Mouse (Mus musculus) T-helper 17 cell (primary cell): ENCODE results near the gene S100a6.

Experiments used
- in situ Hi-C, 2 experiments: fragments of 300-600 bp; cut with MboI, MseI; formaldehyde crosslinking; loops; 1 replicate in 1 of 2; 2 replicates in 1 of 2; pipeline ENCODE4 v1.15.1; 2025; ENCODE audit warnings: high pct_unique_total_duplicates in 2 of 2

The S100a6 gene

GRCm38 (mm10) chr3:90600036-90600435 lies 12.6 kb upstream of the S100a6 start:
- in situ Hi-C loops = loop anchor here (10.0 kb wide), 2 partner anchors 885 to 1355 kb away; partner anchors contain the start of genes Adar (in 1 of the 2), Krtcap2 (in 1 of the 2) and Trim46 (in 1 of the 2)

- in situ Hi-C loops = loop anchor here (10.0 kb wide), 2 partner anchors 886 to 1356 kb away; partner anchors contain the start of genes Adar (in 1 of the 2), Krtcap2 (in 1 of the 2) and Trim46 (in 1 of the 2)
Observed at GRCm38 (mm10) chr3:90600458-90601195, 12.1 kb upstream of the S100a6 start.

DNA sequence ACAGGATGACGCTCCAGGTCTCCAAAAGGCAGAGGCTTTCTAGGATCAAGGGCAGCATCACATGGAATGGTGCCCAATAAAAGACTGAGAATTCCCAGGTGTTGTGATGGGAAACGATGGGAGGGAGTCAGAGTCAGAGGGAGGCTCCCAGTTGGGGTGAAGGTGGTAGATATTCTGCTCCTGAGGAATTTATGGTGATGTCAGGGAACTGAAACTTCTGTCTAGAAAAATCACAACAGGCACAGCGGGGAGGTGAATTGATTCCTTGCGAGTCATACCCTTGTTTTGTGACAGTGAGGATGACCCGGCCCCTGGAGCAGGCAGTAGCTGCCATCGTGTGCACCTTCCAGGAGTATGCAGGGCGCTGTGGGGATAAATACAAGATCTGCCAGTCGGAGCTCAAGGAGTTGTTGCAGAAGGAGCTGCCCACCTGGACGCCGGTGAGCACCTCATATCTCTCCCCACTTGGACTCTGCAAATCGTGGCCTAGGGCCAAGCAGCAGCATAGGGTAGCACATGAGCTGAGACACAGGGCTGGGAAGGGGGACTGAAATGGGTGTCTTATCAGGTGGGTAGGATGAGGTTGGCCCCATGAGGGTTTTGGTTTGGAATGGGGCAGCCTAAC lies 11.1 kb upstream of the S100a6 start, which contains the start of gene Gm42674:
Gene Gm42674 (plus strand): TSS at position 419 of the 625 bp plus-strand sequence.
- in situ Hi-C loops = loop anchor here (10.0 kb wide), 2 partner anchors 887 to 1357 kb away; partner anchors contain the start of genes Adar (in 1 of the 2), Krtcap2 (in 1 of the 2) and Trim46 (in 1 of the 2)

DNA sequence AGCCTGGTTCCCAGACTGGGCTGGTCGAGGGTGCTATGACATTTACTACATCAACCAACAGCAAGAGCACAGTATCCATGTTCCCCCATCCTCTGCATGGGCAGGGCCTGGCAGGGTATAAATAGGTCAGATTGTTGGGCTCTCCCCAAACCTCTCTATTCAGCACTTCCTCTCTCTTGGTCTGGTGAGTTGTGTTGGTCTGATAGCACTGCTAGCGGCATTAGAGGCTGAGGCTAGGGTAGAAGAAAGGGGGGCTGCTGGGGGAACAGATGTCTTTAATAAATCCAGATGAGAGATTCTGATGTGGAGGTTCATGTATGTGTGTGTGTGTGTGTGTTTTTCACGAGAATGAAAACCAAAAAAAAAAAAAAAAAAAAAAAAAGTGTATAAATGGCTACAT lies 9.1 kb upstream of the S100a6 start, which contains the start of gene S100a4:
Gene S100a4 (plus strand): TSS at position 149 of the 400 bp plus-strand sequence.
- in situ Hi-C loops = loop anchor here (10.0 kb wide), 2 partner anchors 889 to 1359 kb away; partner anchors contain the start of genes Adar (in 1 of the 2), Krtcap2 (in 1 of the 2) and Trim46 (in 1 of the 2)

GRCm38 (mm10) chr3:90604416-90604815 lies 8.3 kb upstream of the S100a6 start:
- in situ Hi-C loops = loop anchor here (10.0 kb wide), 2 partner anchors 890 to 1360 kb away; partner anchors contain the start of genes Adar (in 1 of the 2), Krtcap2 (in 1 of the 2) and Trim46 (in 1 of the 2)

- in situ Hi-C loops = loop anchor here (10.0 kb wide), 2 partner anchors 890 to 1360 kb away; partner anchors contain the start of genes Adar (in 1 of the 2), Krtcap2 (in 1 of the 2) and Trim46 (in 1 of the 2)
Observed at GRCm38 (mm10) chr3:90605049-90605448, 7.6 kb upstream of the S100a6 start.

- in situ Hi-C loops = loop anchor here (10.0 kb wide), 2 partner anchors 891 to 1361 kb away; partner anchors contain the start of genes Adar (in 1 of the 2), Krtcap2 (in 1 of the 2) and Trim46 (in 1 of the 2)
Observed at GRCm38 (mm10) chr3:90605736-90606135, 6.9 kb upstream of the S100a6 start.

DNA sequence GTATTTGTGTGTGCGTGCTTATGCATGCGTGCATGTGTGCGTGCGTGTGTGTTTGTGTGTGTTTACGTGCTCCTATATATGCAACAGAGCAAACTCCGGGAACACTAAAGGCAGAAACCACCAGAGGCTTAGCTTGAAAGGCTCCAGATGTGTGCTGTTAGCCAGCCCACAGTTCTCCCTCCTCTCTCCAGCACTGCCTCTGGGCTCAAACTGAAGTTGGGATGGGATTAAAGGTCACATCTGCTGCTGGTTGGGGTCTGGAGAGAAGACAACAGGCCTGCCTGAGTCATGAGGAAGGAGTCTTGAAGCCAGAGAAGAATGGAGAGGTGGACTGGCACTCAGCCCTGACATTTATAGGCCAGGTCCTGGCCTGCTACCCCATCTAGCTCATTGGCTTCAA lies 6.5 kb upstream of the S100a6 start:
- in situ Hi-C loops = loop anchor here (10.0 kb wide), 2 partner anchors 891 to 1361 kb away; partner anchors contain the start of genes Adar (in 1 of the 2), Krtcap2 (in 1 of the 2) and Trim46 (in 1 of the 2)

DNA sequence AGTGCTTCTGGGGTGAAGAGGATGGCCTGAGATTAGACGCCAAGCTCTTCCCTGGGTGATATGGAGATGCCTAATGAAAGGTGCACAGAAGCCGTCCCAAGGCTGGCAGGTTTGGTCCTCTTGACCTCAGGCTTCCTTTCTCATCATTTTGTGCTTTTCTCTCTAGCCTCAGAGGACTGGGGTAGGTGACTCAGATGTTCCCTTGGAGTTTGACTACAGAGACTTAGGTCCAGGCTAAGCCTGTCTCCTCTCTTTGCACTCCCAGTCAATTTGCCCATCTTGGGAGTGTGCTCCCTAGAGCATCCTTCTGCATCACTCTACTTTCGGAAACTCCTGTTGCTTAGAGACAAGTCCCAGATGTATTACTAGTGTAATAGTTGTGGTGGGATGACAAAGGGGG lies 5.3 kb upstream of the S100a6 start:
- in situ Hi-C loops = loop anchor here (10.0 kb wide), 2 partner anchors 893 to 1363 kb away; partner anchors contain the start of genes Adar (in 1 of the 2), Krtcap2 (in 1 of the 2) and Trim46 (in 1 of the 2)

DNA sequence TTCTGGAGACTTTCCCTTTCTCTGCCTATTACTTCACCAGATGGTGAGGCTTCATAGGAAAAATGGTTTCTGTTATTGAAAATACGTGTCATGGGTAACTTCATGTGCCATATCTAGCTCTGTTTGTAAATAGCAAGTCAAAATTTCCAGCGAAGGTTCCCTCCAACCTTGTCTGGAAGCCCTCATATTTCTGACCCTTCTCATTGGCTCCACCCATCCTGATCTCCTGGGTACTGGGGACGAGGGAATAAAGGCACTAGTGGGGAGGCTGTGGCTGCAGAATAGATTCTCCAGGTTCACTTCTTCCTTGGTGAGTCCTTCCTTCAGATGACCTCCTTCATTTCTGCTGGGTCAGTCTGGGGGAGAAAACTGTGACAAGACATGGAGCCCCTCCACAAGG lies 4.5 kb upstream of the S100a6 start, which contains the start of gene S100a5:
Gene S100a5 (plus strand): TSS at position 301 of the 400 bp plus-strand sequence.
- in situ Hi-C loops = loop anchor here (10.0 kb wide), 2 partner anchors 893 to 1363 kb away; partner anchors contain the start of genes Adar (in 1 of the 2), Krtcap2 (in 1 of the 2) and Trim46 (in 1 of the 2)

GRCm38 (mm10) chr3:90609102-90609501 lies 3.6 kb upstream of the S100a6 start:
- in situ Hi-C loops = loop anchor here (10.0 kb wide), 2 partner anchors 894 to 1364 kb away; partner anchors contain the start of genes Adar (in 1 of the 2), Krtcap2 (in 1 of the 2) and Trim46 (in 1 of the 2)

DNA sequence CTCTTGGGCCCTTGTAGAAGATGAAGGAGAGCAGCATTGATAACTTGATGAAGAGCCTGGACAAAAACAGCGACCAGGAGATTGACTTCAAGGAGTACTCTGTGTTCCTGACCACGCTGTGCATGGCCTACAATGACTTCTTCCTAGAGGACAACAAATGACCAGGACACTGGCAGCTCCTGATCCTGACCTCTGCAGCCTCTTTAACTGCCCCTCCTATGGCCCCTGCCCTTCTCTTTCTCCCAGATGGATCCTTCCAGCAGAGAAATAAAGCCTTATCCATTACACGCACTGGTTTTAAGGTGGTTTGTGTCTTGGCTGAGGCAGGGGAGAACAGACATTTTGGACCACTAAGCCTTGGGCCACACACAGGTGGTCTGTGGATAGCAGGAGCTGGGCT lies 1.2 kb upstream of the S100a6 start:
- in situ Hi-C loops = loop anchor here (5.0 kb wide), 1 partner anchor 94 kb away; no protein-coding TSS in a partner anchor

GRCm38 (mm10) chr3:90612061-90612460 lies 621 bp upstream of the S100a6 start:
- in situ Hi-C loops = loop anchor here (5.0 kb wide), 1 partner anchor 95 kb away; no protein-coding TSS in a partner anchor

DNA sequence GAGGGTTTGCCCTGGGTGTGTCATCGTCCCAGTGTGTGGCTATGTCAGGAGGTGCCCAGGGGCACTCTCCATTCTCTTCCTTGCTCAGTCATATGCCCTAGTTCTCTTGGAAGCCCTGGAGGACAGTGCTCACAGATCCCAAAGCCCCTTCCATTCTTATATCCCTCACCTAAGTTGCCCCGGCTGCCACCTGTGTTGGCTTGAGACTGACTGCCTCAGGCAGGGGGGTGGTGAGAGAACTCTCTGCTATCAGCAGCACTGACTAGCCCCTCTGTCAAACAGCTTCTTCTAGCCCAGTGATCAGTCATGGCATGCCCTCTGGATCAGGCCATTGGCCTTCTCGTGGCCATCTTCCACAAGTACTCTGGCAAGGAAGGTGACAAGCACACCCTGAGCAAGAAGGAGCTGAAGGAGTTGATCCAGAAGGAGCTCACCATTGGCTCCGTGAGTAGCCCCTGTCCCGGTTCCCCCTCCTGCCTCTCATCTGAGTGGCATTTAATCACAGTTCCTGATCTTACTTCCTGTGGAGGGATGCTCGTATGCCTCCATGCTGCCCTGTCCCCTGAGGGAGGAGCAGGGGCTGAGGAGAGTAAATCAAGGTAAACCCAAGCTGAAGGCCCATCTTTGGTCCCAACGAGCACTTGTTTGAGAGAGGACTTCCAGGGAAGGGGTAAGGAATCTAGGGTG lies 922 bp downstream of the S100a6 start:
- in situ Hi-C loops = loop anchor here (5.0 kb wide), 1 partner anchor 96 kb away; no protein-coding TSS in a partner anchor

DNA sequence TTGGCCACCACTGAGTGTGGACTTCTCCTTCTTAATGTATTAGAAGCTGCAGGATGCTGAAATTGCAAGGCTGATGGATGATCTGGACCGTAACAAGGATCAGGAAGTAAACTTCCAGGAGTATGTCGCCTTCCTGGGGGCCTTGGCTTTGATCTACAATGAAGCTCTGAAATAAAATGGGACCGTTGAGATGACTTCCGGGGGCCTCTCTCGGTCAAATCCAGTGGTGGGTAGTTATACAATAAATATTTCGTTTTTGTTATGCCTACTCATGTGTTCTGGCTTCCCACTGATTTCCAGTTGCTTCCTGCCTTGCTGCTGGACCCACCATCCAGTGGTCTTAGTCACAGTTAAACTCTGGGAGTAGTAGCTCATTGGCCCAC lies 1.5 kb downstream of the S100a6 start:
- in situ Hi-C loops = loop anchor here (5.0 kb wide), 1 partner anchor 97 kb away; no protein-coding TSS in a partner anchor

- in situ Hi-C loops = loop anchor here (5.0 kb wide), 2 partner anchors 32 to 97 kb away; no protein-coding TSS in a partner anchor
Observed at GRCm38 (mm10) chr3:90614611-90615251, 2.0 kb downstream of the S100a6 start.

- in situ Hi-C loops = loop anchor here in 1 of 2 experiments (5.0 kb wide), 1 partner anchor 33 kb away; no protein-coding TSS in a partner anchor
Observed at GRCm38 (mm10) chr3:90615415-90615814, 2.7 kb downstream of the S100a6 start.

GRCm38 (mm10) chr3:90615911-90616310 lies 3.2 kb downstream of the S100a6 start:
- in situ Hi-C loops = loop anchor here in 1 of 2 experiments (5.0 kb wide), 1 partner anchor 34 kb away; no protein-coding TSS in a partner anchor

DNA sequence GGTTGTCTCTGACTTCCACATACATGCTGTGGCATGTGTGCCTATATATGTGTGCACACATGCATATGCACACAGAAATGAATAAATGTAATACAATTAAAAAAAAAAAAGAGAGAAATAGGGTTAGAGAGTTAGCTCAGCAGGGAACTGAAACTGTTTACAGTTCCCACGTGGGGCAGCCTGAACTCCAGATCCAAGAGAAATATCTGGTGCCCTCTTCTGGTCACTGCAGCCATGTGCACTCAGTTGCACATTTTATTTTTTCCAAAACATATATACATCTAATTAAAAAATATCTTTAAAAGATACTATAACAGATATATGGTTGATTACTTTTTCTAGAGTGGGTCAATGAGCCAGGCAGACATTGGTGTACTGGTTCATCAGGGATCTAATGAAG lies 4.9 kb downstream of the S100a6 start:
- in situ Hi-C loops = loop anchor here in 1 of 2 experiments (5.0 kb wide), 1 partner anchor 35 kb away; no protein-coding TSS in a partner anchor
